Mouse (Mus musculus): ENCODE results near the gene Snrnp35. TPM values are rescaled to one million over a fixed set of nuclear protein-coding genes. Genes with fewer than 3 reads are reported as not detected.
"Not testable (repeated sequence)": the region's sequence is repeated elsewhere in the genome, so short reads cannot be mapped to it uniquely, and the experiment has no call there.

Gene Snrnp35
- polyA plus RNA-seq, 1 experiment from 2014 or later, result 20.9 TPM

- no peak overlapping the region for H3K4me3 ChIP-seq (ENCODE audit: low read length)
- H3K9ac ChIP-seq (ENCODE audit: low read depth, low read length), result no peak overlapping the region
- H3K27ac ChIP-seq (ENCODE audit: low read length), result no peak overlapping the region
- ATAC-seq, result no peak
- 94% methylated on average over 6 of the region's 6 CpGs for WGBS
- peaks cover 10% of the 10 kb centered on the region; the same call in 1 of the 2 replicates for H3K4me1 ChIP-seq (ENCODE audit: control insufficient read depth, insufficient read depth, low read length)
- H3K9me3 ChIP-seq (ENCODE audit: control insufficient read depth, low read length), result no peaks in the 10 kb centered on the region
- no peak overlapping the region for H3K4me2 ChIP-seq (ENCODE audit: low read depth, low read length)
- H3K27me3 ChIP-seq (replicated peaks; ENCODE audit: control insufficient read depth, insufficient read depth, low read length), result no peaks in the 10 kb centered on the region
- H3K36me3 ChIP-seq (ENCODE audit: control insufficient read depth, insufficient read depth, low read length), result peaks cover 29% of the 10 kb centered on the region
These were observed 26.2 kb upstream of the Snrnp35 start for GRCm38 (mm10) chr5:124456762-124457161.

GRCm38 (mm10) chr5:124460922-124461321 is 22.0 kb upstream of the Snrnp35 start:
- ATAC-seq; H3K9ac ChIP-seq (ENCODE audit: low read depth, low read length); H3K27me3 ChIP-seq (replicated peaks; ENCODE audit: control insufficient read depth, insufficient read depth, low read length); H3K4me1 ChIP-seq (ENCODE audit: control insufficient read depth, insufficient read depth, low read length); H3K9me3 ChIP-seq (ENCODE audit: control insufficient read depth, low read length); H3K4me2 ChIP-seq (ENCODE audit: low read depth, low read length); H3K27ac ChIP-seq (ENCODE audit: low read length); H3K4me3 ChIP-seq (ENCODE audit: low read length): not testable (repeated sequence)
- peaks cover 22% of the 10 kb centered on the region; the same call in 1 of the 2 replicates for H3K36me3 ChIP-seq (ENCODE audit: control insufficient read depth, insufficient read depth, low read length)
- 88% methylated on average over 14 of the region's 14 CpGs for WGBS

GRCm38 (mm10) chr5:124462297-124463025 is 20.5 kb upstream of the Snrnp35 start:
- Histone ChIP-seq H3K4me3 (ENCODE audit: low read length) (no peak overlapping the region), H3K27ac (ENCODE audit: low read length) (no peak overlapping the region), H3K9me3 (ENCODE audit: control insufficient read depth, low read length) (no peaks in the 10 kb centered on the region), H3K36me3 (ENCODE audit: control insufficient read depth, insufficient read depth, low read length) (peaks cover 22% of the 10 kb centered on the region; the same call in 1 of the 2 replicates), H3K4me2 (ENCODE audit: low read depth, low read length) (no peak overlapping the region), H3K27me3 (replicated peaks; ENCODE audit: control insufficient read depth, insufficient read depth, low read length) (no peaks in the 10 kb centered on the region), H3K4me1 (ENCODE audit: control insufficient read depth, insufficient read depth, low read length) (no peaks in the 10 kb centered on the region), H3K9ac (ENCODE audit: low read depth, low read length) (no peak overlapping the region)
- ATAC-seq, result peak; percentile 31; the same call in 1 of the 2 replicates
- WGBS, result 85% methylated on average over 8 of the region's 8 CpGs

GRCm38 (mm10) chr5:124463462-124463861 is 19.5 kb upstream of the Snrnp35 start:
- H3K4me3 ChIP-seq (ENCODE audit: low read length), result no peak overlapping the region
- no peaks in the 10 kb centered on the region for H3K4me1 ChIP-seq (ENCODE audit: control insufficient read depth, insufficient read depth, low read length)
- 81% methylated on average over 5 of the region's 5 CpGs for WGBS
- ATAC-seq, result no peak
- H3K36me3 ChIP-seq (ENCODE audit: control insufficient read depth, insufficient read depth, low read length), result peaks cover 17% of the 10 kb centered on the region; the same call in 1 of the 2 replicates
- no peaks in the 10 kb centered on the region for H3K27me3 ChIP-seq (replicated peaks; ENCODE audit: control insufficient read depth, insufficient read depth, low read length)
- no peaks in the 10 kb centered on the region for H3K9me3 ChIP-seq (ENCODE audit: control insufficient read depth, low read length)
- no peak overlapping the region for H3K9ac ChIP-seq (ENCODE audit: low read depth, low read length)
- no peak overlapping the region for H3K4me2 ChIP-seq (ENCODE audit: low read depth, low read length)
- H3K27ac ChIP-seq (ENCODE audit: low read length), result no peak overlapping the region

- Histone ChIP-seq H3K27ac (ENCODE audit: low read length) (no peak overlapping the region), H3K36me3 (ENCODE audit: control insufficient read depth, insufficient read depth, low read length) (peaks cover 17% of the 10 kb centered on the region; the same call in 1 of the 2 replicates), H3K27me3 (replicated peaks; ENCODE audit: control insufficient read depth, insufficient read depth, low read length) (no peaks in the 10 kb centered on the region), H3K9me3 (ENCODE audit: control insufficient read depth, low read length) (no peaks in the 10 kb centered on the region), H3K4me3 (ENCODE audit: low read length) (no peak overlapping the region), H3K4me2 (ENCODE audit: low read depth, low read length) (no peak overlapping the region), H3K9ac (ENCODE audit: low read depth, low read length) (no peak overlapping the region), H3K4me1 (ENCODE audit: control insufficient read depth, insufficient read depth, low read length) (no peaks in the 10 kb centered on the region)
- no peak for ATAC-seq
These were observed 18.0 kb upstream of the Snrnp35 start for GRCm38 (mm10) chr5:124464905-124465304.

- H3K9me3 ChIP-seq (ENCODE audit: control insufficient read depth, low read length), result no peaks in the 10 kb centered on the region
- no peak overlapping the region for H3K27ac ChIP-seq (ENCODE audit: low read length)
- H3K4me2 ChIP-seq (ENCODE audit: low read depth, low read length), result no peak overlapping the region
- ATAC-seq, result no peak
- no peaks in the 10 kb centered on the region for H3K27me3 ChIP-seq (replicated peaks; ENCODE audit: control insufficient read depth, insufficient read depth, low read length)
- 81% methylated on average over 1 of the region's 1 CpGs for WGBS
- no peak overlapping the region for H3K9ac ChIP-seq (ENCODE audit: low read depth, low read length)
- H3K4me1 ChIP-seq (ENCODE audit: control insufficient read depth, insufficient read depth, low read length), result no peaks in the 10 kb centered on the region
- H3K4me3 ChIP-seq (ENCODE audit: low read length), result no peak overlapping the region
- 0 out of 2 replicates have a peak, but pooled peaks cover 11% of the 10 kb centered on the region for H3K36me3 ChIP-seq (ENCODE audit: control insufficient read depth, insufficient read depth, low read length)
These were observed 15.2 kb upstream of the Snrnp35 start for GRCm38 (mm10) chr5:124467766-124468165.

GRCm38 (mm10) chr5:124468365-124468764 is 14.6 kb upstream of the Snrnp35 start:
- 0 out of 2 replicates have a peak, but pooled peaks cover 11% of the 10 kb centered on the region for H3K36me3 ChIP-seq (ENCODE audit: control insufficient read depth, insufficient read depth, low read length)
- 90% methylated on average over 7 of the region's 7 CpGs for WGBS
- no peak overlapping the region for H3K9ac ChIP-seq (ENCODE audit: low read depth, low read length)
- H3K27me3 ChIP-seq (replicated peaks; ENCODE audit: control insufficient read depth, insufficient read depth, low read length), result no peaks in the 10 kb centered on the region
- H3K4me2 ChIP-seq (ENCODE audit: low read depth, low read length), result no peak overlapping the region
- no peak overlapping the region for H3K27ac ChIP-seq (ENCODE audit: low read length)
- no peaks in the 10 kb centered on the region for H3K4me1 ChIP-seq (ENCODE audit: control insufficient read depth, insufficient read depth, low read length)
- no peak for ATAC-seq
- no peaks in the 10 kb centered on the region for H3K9me3 ChIP-seq (ENCODE audit: control insufficient read depth, low read length)
- no peak overlapping the region for H3K4me3 ChIP-seq (ENCODE audit: low read length)

- Histone ChIP-seq H3K36me3 (ENCODE audit: control insufficient read depth, insufficient read depth, low read length) (0 out of 2 replicates have a peak, but pooled peaks cover 14% of the 10 kb centered on the region), H3K4me1 (ENCODE audit: control insufficient read depth, insufficient read depth, low read length) (no peaks in the 10 kb centered on the region), H3K27me3 (replicated peaks; ENCODE audit: control insufficient read depth, insufficient read depth, low read length) (no peaks in the 10 kb centered on the region), H3K4me2 (ENCODE audit: low read depth, low read length) (no peak overlapping the region), H3K4me3 (ENCODE audit: low read length) (no peak overlapping the region), H3K9me3 (ENCODE audit: control insufficient read depth, low read length) (no peaks in the 10 kb centered on the region), H3K27ac (ENCODE audit: low read length) (no peak overlapping the region), H3K9ac (ENCODE audit: low read depth, low read length) (no peak overlapping the region)
- ATAC-seq, result no peak
- 90% methylated on average over 6 of the region's 6 CpGs for WGBS
These were observed 13.4 kb upstream of the Snrnp35 start for GRCm38 (mm10) chr5:124469486-124469885.

- ATAC-seq, result no peak
- 82% methylated on average over 6 of the region's 6 CpGs for WGBS
- Histone ChIP-seq H3K4me1 (ENCODE audit: control insufficient read depth, insufficient read depth, low read length) (peaks cover 5% of the 10 kb centered on the region; the same call in 1 of the 2 replicates), H3K9me3 (ENCODE audit: control insufficient read depth, low read length) (no peaks in the 10 kb centered on the region), H3K4me2 (ENCODE audit: low read depth, low read length) (no peak overlapping the region), H3K27ac (ENCODE audit: low read length) (no peak overlapping the region), H3K9ac (ENCODE audit: low read depth, low read length) (no peak overlapping the region), H3K4me3 (ENCODE audit: low read length) (no peak overlapping the region), H3K36me3 (ENCODE audit: control insufficient read depth, insufficient read depth, low read length) (0 out of 2 replicates have a peak, but pooled peaks cover 14% of the 10 kb centered on the region), H3K27me3 (replicated peaks; ENCODE audit: control insufficient read depth, insufficient read depth, low read length) (no peaks in the 10 kb centered on the region)
These were observed 12.3 kb upstream of the Snrnp35 start for GRCm38 (mm10) chr5:124470591-124471171.
